Mouse (Mus musculus): Measurements from ENCODE around the gene Vps37b.

GRCm38 (mm10) chr5:124031068-124031955, 758 bp downstream of the Vps37b start:
- TF ChIP-seq POLR2A (IDR thresholded peaks at IDR 0.05; ENCODE audit: borderline replicate concordance, extremely low read depth, low read depth, low read length) (0 out of 2 replicates have a peak, but pooled peaks have one; percentile 3), CTCF (IDR thresholded peaks at IDR 0.05; ENCODE audit: insufficient read depth, low read length) (no peak)

All from lung, adult 2 months (tissue).